Mouse (Mus musculus) heart, adult 2 months (tissue): ENCODE data around the gene Pole3.

ENCODE experiments used
- CTCF ChIP-seq: fragments of 200-600 bp; IDR thresholded peaks from 2 replicates; pipeline ENCODE4 v1.8.1; 2022; ENCODE audit warnings: antibody characterized with exemption, mild to moderate bottlenecking, moderate library complexity
- POLR2A ChIP-seq: fragments of 200-500 bp; IDR thresholded peaks from 2 replicates; pipeline ENCODE4 v1.6.1; 2011; ENCODE audit warnings: mild to moderate bottlenecking, low read depth, low read length, control low read depth; ENCODE audit not compliant: insufficient read depth

DNA sequence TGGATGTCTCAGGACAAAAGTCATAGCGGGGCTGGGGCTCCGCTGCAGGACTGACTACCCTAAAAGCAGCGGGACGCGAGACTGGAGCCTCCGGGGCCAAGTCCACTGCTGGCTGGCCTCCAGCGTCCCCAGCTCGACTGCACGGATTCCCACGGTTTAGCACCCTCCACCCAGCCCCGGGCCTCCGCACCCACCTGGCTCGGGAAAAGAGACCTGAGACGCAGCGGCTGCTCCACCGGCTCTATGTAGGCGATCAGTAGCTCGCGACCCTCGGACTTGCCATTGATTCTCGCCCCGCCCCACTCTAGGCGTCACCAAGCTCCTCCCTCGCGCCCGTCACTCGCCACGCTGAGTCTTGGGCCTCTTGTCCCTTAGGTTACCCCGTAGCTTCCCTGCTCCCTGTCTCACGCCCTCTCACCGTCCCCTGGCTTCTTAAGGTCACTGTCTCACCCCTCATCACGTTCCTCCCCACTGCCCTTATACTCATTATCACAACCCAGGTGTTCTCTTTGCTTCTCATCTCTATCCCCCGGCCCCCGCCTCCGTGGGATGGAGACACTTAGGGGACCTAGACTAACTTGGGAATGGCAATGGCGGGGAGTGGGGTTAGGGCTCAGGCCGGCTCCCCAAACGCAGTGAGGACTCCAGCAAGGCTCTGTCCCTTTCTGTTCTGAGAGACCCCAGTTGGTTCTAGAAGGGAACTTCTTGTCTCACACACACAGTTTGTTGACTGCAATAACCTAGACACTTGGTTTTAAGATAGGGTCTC lies 22.7 kb downstream of the Pole3 start:
- TF ChIP-seq CTCF, result no peak
- peak; percentile 95 for TF ChIP-seq POLR2A
